Mouse (Mus musculus) spleen, postnatal 14 days (tissue): ENCODE measurements around the gene Strip2.

ENCODE experiments used
- DNase-seq, 2 experiments: peaks; one replicate each; pipeline ENCODE4 v3.0.0; 2021 to 2022; ENCODE audit warnings: low spot score in 2 of 2

The Strip2 gene

GRCm38 (mm10) chr6:29930087-29930486 lies 13.3 kb downstream of the Strip2 start:
- DNase-seq = no peak

DNA sequence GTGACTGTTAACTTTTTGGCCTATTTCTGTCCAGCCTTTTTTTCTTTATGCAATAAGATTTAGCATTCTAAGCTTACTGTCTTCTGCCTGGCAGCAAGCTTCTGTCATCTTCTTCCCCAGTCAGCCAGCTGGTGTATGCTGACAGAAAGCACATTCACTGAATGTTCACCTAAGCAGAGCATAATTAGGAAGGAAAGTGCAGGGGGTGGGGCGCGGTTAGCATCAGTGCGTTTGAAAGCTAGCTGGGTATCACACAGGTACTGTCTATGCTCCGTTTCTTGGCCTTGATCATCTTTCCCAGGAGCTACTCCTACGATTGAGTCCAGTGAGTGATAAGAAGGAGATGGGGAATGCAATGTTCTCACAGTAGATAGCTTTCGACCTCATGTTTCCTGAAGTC lies 13.9 kb downstream of the Strip2 start:
- DNase-seq = no peak

DNA sequence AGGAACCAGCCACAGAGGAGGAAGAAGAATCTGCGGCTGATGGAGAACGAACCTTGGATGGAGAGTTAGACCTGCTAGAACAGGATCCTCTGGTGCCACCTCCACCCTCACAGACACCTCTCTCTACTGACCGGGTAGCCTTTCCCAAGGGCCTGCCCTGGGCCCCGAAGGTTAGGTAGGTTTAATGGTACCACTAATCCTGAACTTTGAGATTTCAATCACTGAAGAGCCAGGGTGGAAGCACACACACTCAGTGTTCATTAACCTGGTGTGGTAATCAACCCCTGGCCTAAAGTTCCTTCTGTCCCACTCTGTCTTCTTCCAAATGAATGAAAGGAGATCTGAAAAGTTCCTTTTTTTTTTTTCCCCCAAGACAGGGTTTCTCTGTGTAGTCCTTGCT lies 14.4 kb downstream of the Strip2 start:
- DNase-seq = no peak

- no peak for DNase-seq
Measured at GRCm38 (mm10) chr6:29935741-29936140, 18.9 kb downstream of the Strip2 start.

GRCm38 (mm10) chr6:29940428-29940827 lies 23.6 kb downstream of the Strip2 start:
- DNase-seq = no peak

- DNase-seq = no peak
Measured at GRCm38 (mm10) chr6:29941036-29941435, 24.2 kb downstream of the Strip2 start.

GRCm38 (mm10) chr6:29944465-29944864 lies 27.7 kb downstream of the Strip2 start:
- DNase-seq = no peak

GRCm38 (mm10) chr6:29946568-29946967 lies 29.8 kb downstream of the Strip2 start:
- no peak for DNase-seq

DNA sequence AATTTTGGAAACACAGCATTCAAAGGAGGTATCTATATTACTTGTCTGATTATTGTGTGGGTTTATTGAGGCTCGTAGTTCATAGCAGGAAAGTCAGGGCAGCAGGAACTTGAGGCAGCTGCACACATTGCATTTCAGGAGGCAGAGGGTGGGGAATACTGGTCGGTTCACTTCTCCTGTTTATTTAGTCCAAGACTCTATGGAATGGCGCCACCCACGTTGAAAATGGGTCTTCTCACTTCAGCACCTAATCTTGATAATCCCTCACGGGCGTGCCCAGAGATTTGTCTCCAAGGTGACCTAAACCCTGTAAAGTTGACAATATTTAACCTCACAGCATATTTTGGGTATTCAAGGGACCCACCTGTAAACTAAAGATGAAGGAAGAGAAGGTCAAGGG lies 31.0 kb downstream of the Strip2 start:
- no peak for DNase-seq

- no peak for DNase-seq
Measured at GRCm38 (mm10) chr6:29956749-29957148, 39.9 kb downstream of the Strip2 start.

DNA sequence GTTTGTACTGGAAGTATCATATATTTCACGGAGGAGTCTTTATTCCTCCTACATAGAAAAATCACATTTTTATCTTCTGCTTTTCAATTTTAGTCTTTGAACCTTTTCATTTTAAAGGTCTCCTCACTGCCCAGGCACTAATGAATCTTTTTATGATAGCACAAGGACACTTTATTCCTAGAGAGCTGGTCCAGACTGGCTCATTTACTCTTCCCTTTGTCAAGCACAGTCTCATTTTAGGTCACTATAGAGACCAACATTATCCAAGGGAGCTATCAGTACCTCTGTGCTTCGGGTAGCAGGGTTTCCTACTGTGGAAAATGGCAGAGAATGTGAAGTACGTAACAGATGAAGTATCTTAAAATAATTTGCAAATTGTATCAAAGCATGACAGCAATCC lies 41.9 kb downstream of the Strip2 start:
- no peak for DNase-seq

DNA sequence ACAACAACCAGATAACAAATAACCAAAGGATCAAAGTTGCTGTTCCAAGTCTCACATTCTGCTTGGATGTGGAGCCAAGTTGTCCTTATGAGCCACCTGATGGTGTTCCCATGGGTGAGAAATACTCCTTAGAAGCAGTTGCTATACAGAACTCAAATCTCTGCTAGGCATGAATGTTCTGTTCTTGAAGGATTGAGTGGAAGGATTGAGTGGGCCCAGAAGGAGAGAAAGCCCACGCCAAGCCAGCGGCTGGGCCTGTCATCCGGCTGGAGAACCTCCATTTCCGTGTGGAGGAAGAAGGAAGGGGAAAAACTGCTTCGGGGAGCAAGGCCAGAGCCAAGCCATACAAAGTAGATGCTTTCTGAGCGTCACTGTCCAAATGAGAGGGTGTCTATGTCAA lies 44.3 kb downstream of the Strip2 start:
- DNase-seq = no peak

GRCm38 (mm10) chr6:29967917-29968316 lies 51.1 kb downstream of the Strip2 start:
- no peak for DNase-seq

DNA sequence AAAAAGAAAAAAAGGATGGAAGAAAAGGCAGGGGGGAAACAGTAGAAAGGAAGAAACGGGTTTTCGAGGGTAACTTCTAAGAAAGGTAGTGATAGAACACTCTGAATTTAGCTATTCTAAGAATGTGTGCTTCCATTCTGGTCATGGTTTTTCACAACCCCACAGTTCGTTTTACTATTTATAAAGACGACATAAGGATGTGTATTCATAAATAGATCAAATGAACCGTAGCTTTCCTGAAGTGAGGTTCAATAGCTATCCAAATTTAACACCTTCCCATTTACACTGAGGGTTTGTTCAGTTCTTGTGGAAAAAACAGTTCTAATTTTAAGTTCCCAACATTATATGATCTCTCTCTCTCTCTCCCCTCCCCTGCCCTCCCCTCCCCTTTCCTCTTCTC lies 56.5 kb downstream of the Strip2 start:
- DNase-seq = no peak

- DNase-seq = no peak
Measured at GRCm38 (mm10) chr6:29974836-29975235, 58.0 kb downstream of the Strip2 start.

GRCm38 (mm10) chr6:29980461-29980860 lies 63.6 kb downstream of the Strip2 start:
- no peak for DNase-seq

DNA sequence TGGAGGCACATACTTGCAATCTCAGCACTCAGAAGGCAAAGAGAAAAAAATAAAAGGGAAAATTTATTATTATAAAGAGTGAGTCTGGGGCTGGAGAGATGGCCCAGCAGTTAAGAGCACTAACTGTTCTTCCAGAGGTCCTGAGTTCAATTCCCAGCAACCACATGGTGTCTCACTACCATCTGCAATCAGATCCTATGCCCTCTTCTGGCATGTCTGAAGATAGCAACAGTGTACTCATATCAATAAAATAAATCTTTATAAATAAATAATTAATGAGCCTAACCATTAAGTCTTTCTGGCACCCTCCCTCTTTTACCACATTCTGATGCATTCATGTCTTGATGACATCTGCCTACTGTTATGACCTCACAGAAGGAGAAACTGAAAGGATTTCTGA lies 65.0 kb downstream of the Strip2 start:
- DNase-seq = no peak

DNA sequence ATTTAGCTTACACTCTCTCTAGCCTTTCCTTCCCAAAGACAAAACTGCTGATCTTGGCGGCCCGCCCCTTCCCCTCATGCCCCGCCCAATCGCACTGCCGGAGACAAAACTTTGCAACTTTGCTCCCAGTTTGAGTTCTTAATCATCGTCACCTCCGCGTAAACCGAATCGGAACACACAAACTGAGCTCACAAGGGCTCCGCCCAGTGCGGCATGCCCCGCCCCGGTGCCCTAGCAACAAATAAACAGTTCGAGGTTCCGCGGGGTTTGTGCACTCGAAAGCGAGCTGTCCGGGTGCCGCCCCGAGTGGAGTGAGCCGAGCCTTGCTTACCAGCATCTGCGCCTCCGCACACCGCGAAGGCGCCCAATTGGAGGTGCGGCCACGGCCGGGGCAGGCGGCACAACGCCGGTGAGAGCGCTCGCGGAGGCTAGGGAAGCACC lies 68.3 kb downstream of the Strip2 start:
- peak; percentile 66 to 77 for DNase-seq

DNA sequence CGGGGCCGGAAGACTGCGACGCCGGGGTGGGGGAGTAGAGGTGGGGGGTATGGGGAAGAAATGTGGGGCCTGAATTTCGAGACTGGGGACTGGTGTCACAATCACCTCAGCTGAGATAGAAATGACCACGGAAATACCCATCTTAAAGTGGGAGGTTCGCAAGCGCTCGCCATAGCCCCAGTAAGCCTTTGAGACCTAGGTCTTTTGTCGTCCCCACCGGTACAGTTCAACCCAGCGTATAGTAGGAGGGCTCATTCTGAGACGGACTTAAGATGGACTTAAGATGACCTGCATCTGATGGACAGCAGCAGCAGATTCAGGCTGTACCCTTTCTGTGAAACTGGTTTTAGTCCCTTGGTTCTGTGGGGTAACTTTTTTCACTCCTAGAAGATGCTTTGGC lies 68.7 kb downstream of the Strip2 start:
- DNase-seq = no peak

DNA sequence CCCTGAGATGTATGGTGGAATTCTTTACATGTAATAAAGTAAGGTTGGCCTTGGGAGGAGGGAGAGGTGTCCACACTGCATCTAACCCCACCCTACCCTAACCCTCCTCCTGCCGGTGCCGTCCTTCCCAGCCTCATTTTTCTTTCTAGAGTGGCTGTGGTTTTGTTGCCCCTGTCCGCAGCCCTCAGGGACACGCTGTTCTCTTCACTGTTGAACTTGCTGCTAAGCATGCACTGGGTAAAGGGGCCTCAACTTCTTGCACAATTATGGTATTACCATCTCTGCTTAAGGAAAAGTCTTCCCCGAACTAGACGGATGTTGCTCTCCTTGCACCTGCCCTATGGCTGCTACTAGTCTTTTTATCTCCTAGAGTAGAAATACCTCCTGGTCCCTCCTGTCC lies 69.2 kb downstream of the Strip2 start:
- no peak for DNase-seq

GRCm38 (mm10) chr6:29987246-29987645 lies 70.4 kb downstream of the Strip2 start:
- no peak for DNase-seq

GRCm38 (mm10) chr6:29998140-29998539 lies 81.3 kb downstream of the Strip2 start:
- no peak for DNase-seq

DNA sequence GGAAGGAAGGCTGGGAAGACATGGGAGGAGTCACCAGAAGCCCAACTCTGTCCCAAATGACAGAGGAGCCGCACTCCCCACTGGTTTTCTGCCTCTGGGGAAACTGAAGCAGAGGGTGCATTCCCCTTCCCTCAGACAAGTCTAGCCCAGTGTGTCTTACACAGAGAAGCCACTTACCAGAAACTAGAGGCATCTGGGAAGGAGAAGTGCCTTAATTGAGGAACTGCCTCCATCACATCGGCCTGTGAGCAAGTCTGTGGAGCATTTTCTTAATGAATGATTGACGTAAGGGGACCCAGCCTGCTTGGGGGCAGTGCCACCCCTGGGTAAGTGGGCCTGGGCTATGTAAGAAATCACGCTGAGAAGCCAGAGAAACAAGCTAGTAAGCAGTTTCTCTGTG lies 82.0 kb downstream of the Strip2 start:
- no peak for DNase-seq

- no peak for DNase-seq
Measured at GRCm38 (mm10) chr6:30002628-30003027, 85.8 kb downstream of the Strip2 start.

GRCm38 (mm10) chr6:30005851-30006250 lies 89.0 kb downstream of the Strip2 start:
- DNase-seq = no peak
